Comparison of ENCODE assay signal across 25 mouse cellular contexts in the genomic region with DNA sequence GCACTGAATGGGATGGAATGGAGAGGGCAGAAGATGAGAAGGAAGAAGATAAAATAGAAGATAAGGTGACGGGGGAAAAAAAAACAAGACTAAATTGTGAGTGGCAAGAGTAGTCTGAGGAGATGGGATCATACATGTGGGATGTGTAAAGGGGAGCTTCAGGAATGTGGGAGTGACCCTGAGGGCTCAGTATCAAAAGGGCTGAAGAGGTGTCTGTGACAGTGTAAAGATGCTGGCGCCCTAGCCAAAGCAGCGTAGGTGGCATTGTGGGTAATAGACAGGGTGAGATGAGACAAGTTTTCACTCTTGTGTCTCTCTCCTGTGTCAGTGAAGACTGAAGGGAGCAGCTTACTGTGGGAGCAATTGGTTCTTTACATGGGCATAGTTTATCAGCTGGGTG.
"Had no signal": no experiment of that assay in that cellular context is flagged by ENCODE, and none has a peak within 500 bp of the region (broad histone marks: within the 10 kb centered on the region; RNA-seq: fewer than 3 reads in every experiment).

No protein-coding gene starts in this region.

- H3K9me3 ChIP-seq: heart, embryonic 15.5 days; limb, embryonic 15.5 days had no signal

- ATAC-seq: forebrain, postnatal 0 days; hindbrain, postnatal 0 days; intestine, embryonic 16.5 days had no signal

- H3K9ac ChIP-seq: forebrain, postnatal 0 days; heart, embryonic 13.5 days; heart, embryonic 15.5 days; hindbrain, embryonic 13.5 days; hindbrain, embryonic 15.5 days; kidney, embryonic 15.5 days; limb, embryonic 13.5 days; limb, embryonic 15.5 days had no signal

- H3K4me2 ChIP-seq: heart, embryonic 11.5 days; heart, embryonic 13.5 days; heart, embryonic 15.5 days; hindbrain, embryonic 13.5 days; hindbrain, embryonic 15.5 days; kidney, embryonic 15.5 days; limb, embryonic 13.5 days; limb, embryonic 15.5 days had no signal

- H3K4me3 ChIP-seq: heart, embryonic 13.5 days; heart, embryonic 15.5 days; hindbrain, embryonic 13.5 days; hindbrain, embryonic 15.5 days; kidney, embryonic 15.5 days; limb, embryonic 13.5 days; limb, embryonic 15.5 days had no signal

- DNase-seq: forebrain, postnatal 0 days; gastrocnemius, postnatal 14 days; gastrocnemius, postnatal 36 days; heart, adult 18-20 months; heart, postnatal 14 days; heart, postnatal 36 days; kidney, adult 11 months; kidney, adult 2 months; kidney, adult 9 months; kidney, postnatal 14 days; kidney, postnatal 36 days; layer of hippocampus, adult 9-11 months; layer of hippocampus, postnatal 36 days; left cerebral cortex, postnatal 4 days had no signal

- H3K27me3 ChIP-seq: heart, embryonic 13.5 days; heart, embryonic 15.5 days; hindbrain, embryonic 13.5 days; hindbrain, embryonic 15.5 days; kidney, embryonic 15.5 days; limb, embryonic 13.5 days; limb, embryonic 15.5 days had no signal

- H3K4me1 ChIP-seq: heart, embryonic 15.5 days; kidney, embryonic 15.5 days; limb, embryonic 13.5 days; limb, embryonic 15.5 days had no signal

- H3K27ac ChIP-seq: heart, embryonic 15.5 days; hindbrain, embryonic 13.5 days; hindbrain, embryonic 15.5 days; hindbrain, postnatal 0 days; kidney, embryonic 15.5 days; kidney, postnatal 0 days; limb, embryonic 13.5 days; limb, embryonic 15.5 days had no signal
